Mouse (Mus musculus): ENCODE results near the gene Slc38a10. TPM values are rescaled to one million over a fixed set of nuclear protein-coding genes. Genes with fewer than 3 reads are reported as not detected.
A peak's percentile ranks its signal among the peaks of the same experiment; 100 is the strongest.

Slc38a10 gene
- polyA plus RNA-seq, 1 experiment from 2014 or later: 42.3 TPM

GRCm38 (mm10) chr11:120119936-120120541, 31.1 kb downstream of the Slc38a10 start:
- no peak overlapping the region for H3K4me2 ChIP-seq (replicated peaks; ENCODE audit: low read depth)
- ATAC-seq (ENCODE audit: low FRiP score, low TSS enrichment) (no peak), DNase-seq (ENCODE audit: low spot score) (no peak)
- H3K27me3 ChIP-seq (ENCODE audit: control insufficient read depth, insufficient read depth, low read length): no peaks in the 10 kb centered on the region
- no peaks in the 10 kb centered on the region for H3K9me3 ChIP-seq (ENCODE audit: control insufficient read depth, low read length)
- WGBS: 75% methylated on average over 10 of the region's 10 CpGs
- no peak overlapping the region for H3K9ac ChIP-seq (ENCODE audit: low read length)
- peaks cover 6% of the 10 kb centered on the region for H3K36me3 ChIP-seq (ENCODE audit: control insufficient read depth, insufficient read depth, low read length)
- H3K4me1 ChIP-seq (replicated peaks; ENCODE audit: control insufficient read depth, insufficient read depth): no peaks in the 10 kb centered on the region
- no peak overlapping the region for H3K27ac ChIP-seq (replicated peaks)
- no peak for TF ChIP-seq EP300 (optimal IDR thresholded peaks at IDR 0.05)
- TF ChIP-seq CTCF (IDR thresholded peaks at IDR 0.05; ENCODE audit: low read depth): no peak
- H3K4me3 ChIP-seq (ENCODE audit: low read depth, low read length): no peak overlapping the region

DNA sequence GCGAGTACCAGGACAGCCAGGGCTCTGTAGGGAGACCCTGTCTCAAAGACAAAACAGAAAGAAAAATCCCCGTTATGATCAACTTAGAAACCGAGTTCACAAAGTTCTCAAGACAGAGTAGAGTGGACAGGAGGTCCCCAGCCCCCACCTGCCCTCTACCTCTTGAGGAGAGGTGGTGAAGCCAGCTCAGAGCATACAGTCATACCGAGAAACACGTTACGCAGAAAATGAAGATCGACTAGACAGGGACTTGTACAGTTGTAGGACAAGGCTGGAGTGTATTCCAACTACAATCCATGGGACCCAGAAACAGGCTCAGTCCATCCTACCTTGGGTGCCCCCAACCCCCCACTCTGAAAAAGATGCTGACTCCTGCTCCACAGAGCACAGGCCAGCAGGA, 32.0 kb downstream of the Slc38a10 start:
- Histone ChIP-seq H3K4me3 (ENCODE audit: low read depth, low read length) (no peak overlapping the region), H3K4me1 (replicated peaks; ENCODE audit: control insufficient read depth, insufficient read depth) (no peaks in the 10 kb centered on the region), H3K9me3 (ENCODE audit: control insufficient read depth, low read length) (no peaks in the 10 kb centered on the region), H3K36me3 (ENCODE audit: control insufficient read depth, insufficient read depth, low read length) (peaks cover 6% of the 10 kb centered on the region), H3K9ac (ENCODE audit: low read length) (no peak overlapping the region), H3K4me2 (replicated peaks; ENCODE audit: low read depth) (no peak overlapping the region), H3K27ac (replicated peaks) (no peak overlapping the region), H3K27me3 (ENCODE audit: control insufficient read depth, insufficient read depth, low read length) (no peaks in the 10 kb centered on the region)
- WGBS: 92% methylated on average over 7 of the region's 7 CpGs
- TF ChIP-seq CTCF (IDR thresholded peaks at IDR 0.05; ENCODE audit: low read depth) (no peak), EP300 (optimal IDR thresholded peaks at IDR 0.05) (no peak)
- DNase-seq (ENCODE audit: low spot score): no peak
- ATAC-seq (ENCODE audit: low FRiP score, low TSS enrichment): no peak

GRCm38 (mm10) chr11:120117626-120118025, 33.5 kb downstream of the Slc38a10 start:
- DNase-seq (ENCODE audit: low spot score) (no peak), ATAC-seq (ENCODE audit: low FRiP score, low TSS enrichment) (no peak)
- peaks cover 3% of the 10 kb centered on the region for H3K36me3 ChIP-seq (ENCODE audit: control insufficient read depth, insufficient read depth, low read length)
- H3K4me2 ChIP-seq (replicated peaks; ENCODE audit: low read depth): no peak overlapping the region
- TF ChIP-seq CTCF (IDR thresholded peaks at IDR 0.05; ENCODE audit: low read depth) (no peak), EP300 (optimal IDR thresholded peaks at IDR 0.05) (no peak)
- H3K27me3 ChIP-seq (ENCODE audit: control insufficient read depth, insufficient read depth, low read length): no peaks in the 10 kb centered on the region
- no peaks in the 10 kb centered on the region for H3K9me3 ChIP-seq (ENCODE audit: control insufficient read depth, low read length)
- H3K9ac ChIP-seq (ENCODE audit: low read length): no peak overlapping the region
- H3K4me3 ChIP-seq (ENCODE audit: low read depth, low read length): no peak overlapping the region
- WGBS: 92% methylated on average over 2 of the region's 2 CpGs
- no peaks in the 10 kb centered on the region for H3K4me1 ChIP-seq (replicated peaks; ENCODE audit: control insufficient read depth, insufficient read depth)
- H3K27ac ChIP-seq (replicated peaks): no peak overlapping the region

DNA sequence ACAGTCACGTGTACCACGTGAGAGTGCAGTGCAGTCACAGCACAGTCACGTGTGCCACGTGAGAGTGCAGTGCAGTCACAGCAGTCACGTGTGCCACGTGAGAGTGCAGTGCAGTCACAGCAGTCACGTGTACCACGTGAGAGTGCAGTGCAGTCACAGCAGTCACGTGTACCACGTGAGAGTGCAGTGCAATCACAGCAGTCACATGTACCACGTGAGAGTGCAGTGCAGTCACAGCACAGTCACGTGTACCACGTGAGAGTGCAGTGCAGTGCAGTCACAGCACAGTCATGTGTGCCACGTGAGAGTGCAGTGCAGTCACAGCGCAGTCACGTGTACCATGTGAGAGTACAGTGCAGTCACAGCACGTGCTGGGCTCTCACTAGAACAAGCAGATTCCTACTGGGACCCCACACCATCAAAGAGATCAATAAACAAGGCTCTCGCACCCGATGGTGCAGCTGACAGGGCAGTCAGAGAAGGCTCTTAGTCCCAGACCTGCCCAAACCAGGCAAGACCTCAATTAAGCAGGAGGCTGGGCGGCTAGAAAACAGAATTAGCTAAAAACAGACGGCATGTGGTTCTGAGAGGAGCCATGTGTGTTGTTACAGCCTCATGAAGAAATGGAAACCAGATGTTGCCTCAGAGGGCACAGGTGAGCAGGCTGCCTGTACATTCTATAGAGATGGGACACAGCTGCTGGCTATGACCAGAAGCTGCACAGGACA, 36.5 kb downstream of the Slc38a10 start:
- Histone ChIP-seq H3K36me3 (ENCODE audit: control insufficient read depth, insufficient read depth, low read length) (peaks cover 2% of the 10 kb centered on the region), H3K27me3 (ENCODE audit: control insufficient read depth, insufficient read depth, low read length) (no peaks in the 10 kb centered on the region), H3K9me3 (ENCODE audit: control insufficient read depth, low read length) (no peaks in the 10 kb centered on the region), H3K4me1 (replicated peaks; ENCODE audit: control insufficient read depth, insufficient read depth) (no peaks in the 10 kb centered on the region), H3K27ac (replicated peaks) (no peak overlapping the region), H3K9ac (ENCODE audit: low read length) (no peak overlapping the region), H3K4me3 (ENCODE audit: low read depth, low read length) (no peak overlapping the region), H3K4me2 (replicated peaks; ENCODE audit: low read depth) (no peak overlapping the region)
- DNase-seq (ENCODE audit: low spot score): no peak
- ATAC-seq (ENCODE audit: low FRiP score, low TSS enrichment): no peak
- no peak for TF ChIP-seq EP300 (optimal IDR thresholded peaks at IDR 0.05)
- 89% methylated on average over 21 of the region's 21 CpGs for WGBS

DNA sequence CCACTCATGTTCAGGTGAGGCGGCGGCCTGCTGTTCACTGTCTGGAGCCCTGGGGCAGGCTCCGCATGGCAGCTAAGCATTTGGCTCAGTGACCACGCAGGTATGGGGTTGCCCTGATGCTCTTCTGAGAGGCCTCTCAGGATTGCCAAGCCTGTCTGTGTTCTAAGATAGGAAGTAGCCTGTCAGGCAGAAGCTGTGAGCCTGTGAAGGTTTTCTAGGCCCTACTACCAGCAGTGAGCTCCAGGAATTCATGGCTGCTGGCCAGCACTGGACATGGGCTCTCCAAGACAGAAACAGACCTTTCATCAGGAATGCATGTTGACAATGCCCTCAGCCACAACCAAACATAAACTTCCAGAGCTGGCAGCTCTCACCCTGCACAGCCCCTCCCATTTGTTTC, 39.0 kb downstream of the Slc38a10 start:
- H3K36me3 ChIP-seq (ENCODE audit: control insufficient read depth, insufficient read depth, low read length): peaks cover 5% of the 10 kb centered on the region
- WGBS: 91% methylated on average over 4 of the region's 4 CpGs
- H3K27me3 ChIP-seq (ENCODE audit: control insufficient read depth, insufficient read depth, low read length): no peaks in the 10 kb centered on the region
- DNase-seq (ENCODE audit: low spot score): no peak
- no peaks in the 10 kb centered on the region for H3K4me1 ChIP-seq (replicated peaks; ENCODE audit: control insufficient read depth, insufficient read depth)
- no peak for ATAC-seq (ENCODE audit: low FRiP score, low TSS enrichment)
- H3K4me2 ChIP-seq (replicated peaks; ENCODE audit: low read depth): no peak overlapping the region
- H3K4me3 ChIP-seq (ENCODE audit: low read depth, low read length): no peak overlapping the region
- no peak overlapping the region for H3K9ac ChIP-seq (ENCODE audit: low read length)
- no peaks in the 10 kb centered on the region for H3K9me3 ChIP-seq (ENCODE audit: control insufficient read depth, low read length)
- no peak for TF ChIP-seq EP300 (optimal IDR thresholded peaks at IDR 0.05)
- TF ChIP-seq CTCF (IDR thresholded peaks at IDR 0.05; ENCODE audit: low read depth): no peak
- H3K27ac ChIP-seq (replicated peaks): no peak overlapping the region

GRCm38 (mm10) chr11:120111033-120111432, 40.1 kb downstream of the Slc38a10 start:
- DNase-seq (ENCODE audit: low spot score): peak; percentile 69
- Histone ChIP-seq H3K27ac (replicated peaks) (no peak overlapping the region), H3K4me3 (ENCODE audit: low read depth, low read length) (no peak overlapping the region), H3K4me2 (replicated peaks; ENCODE audit: low read depth) (no peak overlapping the region), H3K27me3 (ENCODE audit: control insufficient read depth, insufficient read depth, low read length) (no peaks in the 10 kb centered on the region), H3K36me3 (ENCODE audit: control insufficient read depth, insufficient read depth, low read length) (peaks cover 11% of the 10 kb centered on the region), H3K9me3 (ENCODE audit: control insufficient read depth, low read length) (no peaks in the 10 kb centered on the region), H3K9ac (ENCODE audit: low read length) (no peak overlapping the region), H3K4me1 (replicated peaks; ENCODE audit: control insufficient read depth, insufficient read depth) (no peaks in the 10 kb centered on the region)
- WGBS: 4% methylated on average over 2 of the region's 2 CpGs
- TF ChIP-seq EP300 (optimal IDR thresholded peaks at IDR 0.05): no peak
- peak; percentile 98 for TF ChIP-seq CTCF (IDR thresholded peaks at IDR 0.05; ENCODE audit: low read depth)
- no peak for ATAC-seq (ENCODE audit: low FRiP score, low TSS enrichment)

Data from stomach, postnatal 0 days (tissue).